Mouse (Mus musculus) heart, adult 2 months (tissue): ENCODE data around the gene Arid4a. TPM values are rescaled to one million over a fixed set of nuclear protein-coding genes. Genes with fewer than 3 reads are reported as not detected.

Source experiments
- DNase-seq, 2 experiments: peaks; one replicate each; pipeline ENCODE4 v3.0.0; 2021
- H3K27ac ChIP-seq: fragments of 200-600 bp; 2 replicates; pipeline ENCODE4 v1.8.1; 2022
- H3K27me3 ChIP-seq: fragments of 200-500 bp; 2 replicates; pipeline ENCODE4 v1.6.1; 2012; ENCODE audit warnings: mild to moderate bottlenecking, low read length, inconsistent platforms, mixed read lengths; ENCODE audit not compliant: control insufficient read depth, insufficient read depth
- H3K36me3 ChIP-seq: fragments of 200-500 bp; 2 replicates; pipeline ENCODE4 v1.6.1; 2012; ENCODE audit warnings: low read length, inconsistent platforms; ENCODE audit not compliant: control insufficient read depth, insufficient read depth
- H3K4me1 ChIP-seq: fragments of 200-500 bp; 2 replicates; pipeline ENCODE4 v1.6.1; 2011; ENCODE audit warnings: low read length; ENCODE audit not compliant: control insufficient read depth, insufficient read depth
- H3K4me3 ChIP-seq: fragments of 200-600 bp; 2 replicates; pipeline ENCODE4 v1.8.1; 2022
- H3K79me2 ChIP-seq: fragments of 200-500 bp; replicated peaks from 2 replicates; pipeline ENCODE4 v1.6.1; 2012; ENCODE audit warnings: mild to moderate bottlenecking, inconsistent platforms, low read length, moderate library complexity, mixed read lengths; ENCODE audit not compliant: control insufficient read depth, insufficient read depth
- H3K9ac ChIP-seq: fragments of 200-500 bp; 2 replicates; pipeline ENCODE4 v1.6.1; 2012; ENCODE audit warnings: low read depth, mild to moderate bottlenecking, control low read depth, inconsistent platforms, low read length, mixed read lengths
- CTCF ChIP-seq: fragments of 200-600 bp; IDR thresholded peaks from 2 replicates; pipeline ENCODE4 v1.8.1; 2022; ENCODE audit warnings: antibody characterized with exemption, mild to moderate bottlenecking, moderate library complexity
- EP300 ChIP-seq: fragments of 200-500 bp; IDR thresholded peaks from 2 replicates; pipeline ENCODE4 v1.6.1; 2011; ENCODE audit warnings: low read depth, low read length, control low read depth; ENCODE audit not compliant: insufficient read depth
- POLR2A ChIP-seq: fragments of 200-500 bp; IDR thresholded peaks from 2 replicates; pipeline ENCODE4 v1.6.1; 2011; ENCODE audit warnings: mild to moderate bottlenecking, low read depth, low read length, control low read depth; ENCODE audit not compliant: insufficient read depth
- WGBS: fragments of 180-500 bp; shearing (Covaris S2); methylation state at CpG from one replicate; pipeline ENCODE4 v1.1.7; 2018; 5-methylcytosine and 5-hydroxymethylcytosine counted together
- intact Hi-C: fragments of 180-260 bp; cut with DNase I; formaldehyde crosslinking; loops from one replicate; pipeline ENCODE4 v1.15.1; 2025
- polyA plus RNA-seq: library from polyadenylated mRNA; depleted of rRNA; stranded (reverse); fragments of >200 nt; gene quantifications from 2 replicates; pipeline ENCODE4 v1.2.3, GENCODE M21; 2012
- total RNA-seq, 2 experiments: library from RNA; stranded (reverse); gene quantifications; 2 replicates each; pipeline ENCODE4 v1.2.3; 2021

Gene Arid4a
- total and polyA plus RNA-seq, 3 experiments: 2.5 to 15.3 (median 14.1) TPM

DNA sequence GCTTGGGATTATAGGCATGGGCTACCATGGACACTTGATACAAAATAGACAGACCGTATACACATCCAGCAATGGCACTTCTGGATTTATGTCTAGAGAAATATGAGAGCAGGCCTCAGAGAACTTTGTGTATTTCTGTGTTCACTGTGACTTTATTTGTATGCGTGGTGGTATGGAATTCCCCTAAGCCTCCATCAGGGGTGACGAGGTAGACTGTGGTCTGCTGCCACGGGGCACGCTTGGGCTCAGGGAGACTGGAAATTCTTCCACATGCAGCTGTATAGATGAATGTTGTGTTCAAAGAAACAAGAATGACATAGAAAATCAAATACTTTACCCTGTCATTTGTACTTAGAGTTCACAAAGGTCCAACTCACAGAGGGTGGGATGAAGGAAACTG lies 14.9 kb downstream of the Arid4a start:
- H3K9ac ChIP-seq: no peak overlapping the region
- peaks cover 2% of the 10 kb centered on the region for H3K36me3 ChIP-seq
- H3K79me2 ChIP-seq: peaks cover 2% of the 10 kb centered on the region; the same call in 1 of the 2 replicates
- DNase-seq: no peak
- H3K4me1 ChIP-seq: no peaks in the 10 kb centered on the region
- H3K27ac ChIP-seq: no peak overlapping the region
- no peaks in the 10 kb centered on the region for H3K27me3 ChIP-seq
- TF ChIP-seq EP300 (no peak), CTCF (no peak), POLR2A (no peak)
- intact Hi-C loops: no loop called here
- no peak overlapping the region for H3K4me3 ChIP-seq
- 96% methylated on average over 5 of the region's 5 CpGs for WGBS

DNA sequence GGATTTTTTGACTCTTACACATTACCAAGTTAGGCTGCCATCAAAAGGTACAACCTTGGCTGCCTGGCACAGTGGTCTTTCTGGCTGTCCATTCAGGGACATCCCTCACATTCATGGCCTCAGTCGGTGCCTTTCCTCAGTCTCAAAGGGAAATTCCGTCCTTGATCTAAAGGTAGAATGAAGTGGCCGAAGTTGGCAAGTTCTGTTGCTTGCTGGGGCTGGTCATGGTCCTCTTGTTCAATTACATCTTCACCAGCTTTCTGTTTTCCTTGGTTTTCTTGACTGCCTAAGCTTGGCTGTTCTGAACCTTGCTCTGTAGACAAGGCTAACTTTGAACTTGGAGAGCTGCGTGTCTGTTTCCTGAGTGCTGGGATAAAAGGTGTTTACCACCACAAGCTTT lies 20.0 kb downstream of the Arid4a start:
- 96% methylated on average over 4 of the region's 4 CpGs for WGBS
- peaks cover 6% of the 10 kb centered on the region for H3K36me3 ChIP-seq
- H3K27ac ChIP-seq: no peak overlapping the region
- no peak overlapping the region for H3K9ac ChIP-seq
- peaks cover 4% of the 10 kb centered on the region for H3K4me1 ChIP-seq
- H3K27me3 ChIP-seq: no peaks in the 10 kb centered on the region
- no peak for DNase-seq
- H3K79me2 ChIP-seq: 0 out of 2 replicates have a peak, but pooled peaks cover 1% of the 10 kb centered on the region
- H3K4me3 ChIP-seq: no peak overlapping the region
- intact Hi-C loops: no loop called here
- no peak for TF ChIP-seq POLR2A
- TF ChIP-seq CTCF: no peak

DNA sequence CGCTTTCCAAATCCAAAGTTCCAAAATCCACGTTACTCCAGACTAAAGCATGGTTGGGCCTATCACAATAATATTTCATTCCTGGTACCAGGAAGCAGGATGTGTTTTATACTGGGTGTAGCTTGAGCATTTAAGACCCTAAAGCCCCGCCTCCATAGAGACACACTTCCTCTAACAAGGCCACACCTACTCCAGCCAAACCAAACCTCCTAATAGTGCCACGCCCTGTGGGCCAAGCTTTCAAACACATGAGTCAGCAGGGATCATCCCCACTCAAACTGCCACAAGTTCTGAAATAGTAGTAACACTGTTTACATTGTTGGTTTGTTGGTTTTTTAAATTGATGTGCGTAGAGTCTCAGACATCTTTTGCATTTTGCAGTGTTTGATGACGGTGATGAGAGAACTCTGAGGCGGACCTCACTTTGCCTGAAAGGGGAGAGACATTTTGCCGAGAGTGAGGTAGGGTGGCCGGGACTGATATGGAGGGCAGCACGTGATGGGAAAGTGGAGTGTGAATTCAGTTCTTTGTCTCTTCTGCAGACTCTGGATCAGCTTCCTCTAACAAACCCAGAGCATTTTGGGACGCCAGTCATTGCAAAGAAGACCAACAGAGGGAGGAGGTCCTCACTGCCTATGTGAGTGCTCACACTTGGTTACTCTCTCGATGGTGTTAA lies 21.1 kb downstream of the Arid4a start:
- Histone ChIP-seq H3K79me2 (0 out of 2 replicates have a peak, but pooled peaks cover 1% of the 10 kb centered on the region), H3K4me3 (no peak overlapping the region), H3K27me3 (no peaks in the 10 kb centered on the region), H3K4me1 (peaks cover 4% of the 10 kb centered on the region), H3K36me3 (peaks cover 6% of the 10 kb centered on the region), H3K9ac (no peak overlapping the region), H3K27ac (no peak overlapping the region)
- intact Hi-C loops: no loop called here
- no peak for DNase-seq
- TF ChIP-seq CTCF: no peak
- TF ChIP-seq POLR2A: no peak
- TF ChIP-seq EP300: no peak
- WGBS: 92% methylated on average over 12 of the region's 12 CpGs

DNA sequence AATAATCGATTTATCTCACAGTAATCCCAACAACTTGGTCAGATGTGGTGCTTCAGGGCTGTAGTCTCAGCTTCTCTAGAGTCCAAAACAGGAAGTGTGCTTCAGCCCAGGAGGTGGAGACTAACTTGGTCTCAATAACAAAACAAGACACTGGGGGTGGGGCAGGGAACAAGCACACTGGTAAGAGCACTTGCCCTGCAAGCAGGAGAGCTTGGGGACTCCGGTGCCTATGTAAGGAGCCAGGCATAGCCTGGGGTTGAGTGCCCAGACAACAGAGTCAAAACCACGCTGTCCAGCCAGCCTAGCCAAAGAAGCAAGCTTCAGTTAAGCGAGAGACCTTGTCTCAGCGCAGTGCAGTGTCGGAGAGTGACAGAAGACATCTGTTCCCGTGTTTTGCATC lies 24.7 kb downstream of the Arid4a start:
- intact Hi-C loops: no loop called here
- Histone ChIP-seq H3K36me3 (peaks cover 6% of the 10 kb centered on the region), H3K4me3 (peak overlapping the region; percentile 15; the same call in 1 of the 2 replicates), H3K27me3 (no peaks in the 10 kb centered on the region), H3K4me1 (peaks cover 4% of the 10 kb centered on the region), H3K9ac (peak overlapping the region; percentile 22; the same call in 1 of the 2 replicates), H3K27ac (peak overlapping the region; percentile 90), H3K79me2 (0 out of 2 replicates have a peak, but pooled peaks cover 1% of the 10 kb centered on the region)
- DNase-seq: peak; percentile 73 to 81
- TF ChIP-seq EP300 (0 out of 2 replicates have a peak, but pooled peaks have one; percentile 47), CTCF (no peak), POLR2A (0 out of 2 replicates have a peak, but pooled peaks have one; percentile 52)
- 63% methylated on average over 7 of the region's 7 CpGs for WGBS

DNA sequence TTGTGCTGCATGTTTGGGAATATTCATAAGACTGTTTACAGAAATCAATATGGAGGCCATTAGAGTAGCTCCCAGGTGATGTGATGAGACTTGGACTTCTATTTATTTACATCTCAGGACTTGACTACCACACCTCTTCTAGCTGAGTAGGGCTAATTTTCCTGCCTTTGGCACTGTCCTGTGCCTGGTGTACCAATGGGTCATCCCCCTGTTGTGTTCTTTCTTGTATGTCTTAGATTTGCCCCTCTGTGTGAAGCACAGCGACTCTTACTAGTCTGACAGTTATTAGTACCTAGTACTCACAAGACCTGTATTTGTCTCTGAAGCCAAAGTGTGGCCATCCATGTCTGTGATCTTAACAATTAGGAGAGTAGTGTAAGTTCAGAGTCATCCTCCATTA lies 26.7 kb downstream of the Arid4a start:
- no peak for DNase-seq
- Histone ChIP-seq H3K79me2 (0 out of 2 replicates have a peak, but pooled peaks cover 1% of the 10 kb centered on the region), H3K4me3 (no peak overlapping the region), H3K4me1 (peaks cover 4% of the 10 kb centered on the region), H3K36me3 (peaks cover 9% of the 10 kb centered on the region), H3K27ac (no peak overlapping the region), H3K27me3 (no peaks in the 10 kb centered on the region), H3K9ac (no peak overlapping the region)
- WGBS: 100% methylated on average over 1 of the region's 1 CpGs
- intact Hi-C loops: no loop called here
- TF ChIP-seq POLR2A: no peak
- no peak for TF ChIP-seq CTCF
- no peak for TF ChIP-seq EP300

DNA sequence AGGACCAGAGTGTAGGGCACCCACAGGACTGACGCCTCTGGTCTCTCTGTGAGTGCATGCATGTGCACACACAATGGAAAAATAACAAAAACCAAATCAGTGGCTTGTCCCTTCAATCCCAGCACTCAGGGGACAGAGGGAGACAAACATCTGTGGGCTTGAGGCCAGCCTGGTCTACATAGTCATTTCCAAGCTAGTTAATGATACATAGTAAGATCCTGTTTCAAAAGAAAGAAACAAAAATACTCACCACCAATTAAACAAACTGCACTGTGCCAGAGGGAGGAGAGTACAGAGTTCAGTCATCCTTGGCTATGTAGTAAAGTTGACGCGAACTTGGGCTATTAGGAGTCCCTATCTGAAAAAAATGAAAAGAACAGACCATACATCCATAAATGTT lies 27.8 kb downstream of the Arid4a start:
- intact Hi-C loops: no loop called here
- H3K9ac ChIP-seq: no peak overlapping the region
- H3K27ac ChIP-seq: no peak overlapping the region
- H3K4me1 ChIP-seq: peaks cover 10% of the 10 kb centered on the region
- 0 out of 2 replicates have a peak, but pooled peaks cover 1% of the 10 kb centered on the region for H3K79me2 ChIP-seq
- TF ChIP-seq POLR2A (no peak), EP300 (no peak)
- H3K4me3 ChIP-seq: no peak overlapping the region
- WGBS: 92% methylated on average over 3 of the region's 3 CpGs
- H3K36me3 ChIP-seq: peaks cover 11% of the 10 kb centered on the region
- DNase-seq: no peak
- no peaks in the 10 kb centered on the region for H3K27me3 ChIP-seq
